Mouse (Mus musculus) heart, adult 2 months (tissue): ENCODE data around the gene Tspan8.

Experiments used
- CTCF ChIP-seq: fragments of 200-600 bp; IDR thresholded peaks from 2 replicates; pipeline ENCODE4 v1.8.1; 2022; ENCODE audit warnings: antibody characterized with exemption, mild to moderate bottlenecking, moderate library complexity
- EP300 ChIP-seq: fragments of 200-500 bp; IDR thresholded peaks from 2 replicates; pipeline ENCODE4 v1.6.1; 2011; ENCODE audit warnings: low read depth, low read length, control low read depth; ENCODE audit not compliant: insufficient read depth
- POLR2A ChIP-seq: fragments of 200-500 bp; IDR thresholded peaks from 2 replicates; pipeline ENCODE4 v1.6.1; 2011; ENCODE audit warnings: mild to moderate bottlenecking, low read depth, low read length, control low read depth; ENCODE audit not compliant: insufficient read depth

- TF ChIP-seq CTCF, result no peak
- no peak for TF ChIP-seq EP300
- TF ChIP-seq POLR2A, result no peak
Observed at GRCm38 (mm10) chr10:115796072-115796788, 20.4 kb upstream of the Tspan8 start.
